Mouse (Mus musculus): ENCODE measurements at regions not wholly inside any gene's neighbourhood (a gene's known extent, or its start where the extent isn't known, plus 50 kb on each side); places are given as distances from the start of the nearest gene placed in this dataset.

DNA sequence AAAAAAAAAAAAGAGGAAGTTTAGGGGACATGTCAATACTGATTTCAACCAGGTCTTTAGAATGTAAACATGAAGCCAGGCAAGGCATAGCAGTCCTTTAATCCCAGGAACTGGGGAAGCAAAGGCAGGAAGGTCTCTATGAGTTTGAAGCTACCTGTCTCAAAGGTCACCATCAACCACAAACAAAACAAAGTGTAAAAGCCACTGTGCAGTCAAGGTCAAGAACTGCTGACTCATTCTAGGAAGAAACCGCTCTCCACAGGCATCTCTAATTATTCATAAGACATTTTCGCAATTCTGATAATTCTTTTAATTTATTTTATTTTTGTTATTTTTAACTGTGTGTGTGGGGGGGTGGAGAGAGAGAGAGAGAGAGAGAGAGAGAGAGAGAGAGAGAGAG is 364.0 kb downstream of the Cntnap4 start:
- no peak for TF ChIP-seq CTCF (IDR thresholded peaks at IDR 0.05; ENCODE audit: low read depth, low read length)
- TF ChIP-seq EP300 (IDR thresholded peaks at IDR 0.05; ENCODE audit: insufficient read depth, low read depth, low read length): no peak
